Mouse (Mus musculus): ENCODE results near the gene Arhgef26.

The Arhgef26 gene

DNA sequence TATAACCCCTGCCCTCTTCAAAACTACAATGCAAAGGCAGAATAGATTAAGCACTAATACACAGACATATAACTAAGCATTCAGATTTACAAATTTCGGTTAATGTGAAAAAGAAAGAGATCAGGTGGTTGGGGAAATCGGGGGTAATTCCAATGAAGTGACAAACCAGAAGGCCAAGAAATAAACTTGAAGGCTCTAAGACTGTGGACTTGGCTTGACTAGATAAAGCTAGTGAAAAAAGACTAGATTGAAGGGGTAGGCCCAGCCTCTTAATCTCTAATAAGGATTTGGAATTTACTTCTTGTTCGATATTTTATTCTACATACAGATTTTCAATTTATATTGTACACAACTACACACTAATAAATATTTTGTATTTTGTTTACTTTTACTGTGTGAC, at the start of gene Arhgef26:
Gene Arhgef26 (plus strand): TSS at position 301 of the 400 bp plus-strand sequence.
- no peak for DNase-seq (ENCODE audit: low spot score in 2 of 2)

DNA sequence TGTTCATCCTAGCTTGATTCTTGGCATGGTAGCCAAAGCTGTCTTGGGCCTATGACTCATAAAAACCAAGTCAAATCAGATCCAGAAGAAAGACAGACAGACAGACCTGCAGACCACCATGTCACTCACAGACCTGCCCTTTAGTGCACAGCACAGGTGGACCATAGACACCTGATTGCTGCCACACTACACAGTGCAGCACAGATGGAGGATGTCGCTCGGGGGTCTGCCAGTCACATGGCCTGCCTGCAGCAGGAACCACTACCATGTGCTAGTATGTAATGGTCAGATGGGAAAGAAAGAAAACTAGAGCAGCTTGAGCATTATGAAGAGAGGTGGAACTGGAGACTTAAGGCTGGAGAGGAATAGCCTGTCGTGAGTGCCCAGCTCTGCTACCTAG, 27.7 kb upstream of the Arhgef26 start:
- DNase-seq (ENCODE audit: low spot score in 2 of 2): no peak

DNA sequence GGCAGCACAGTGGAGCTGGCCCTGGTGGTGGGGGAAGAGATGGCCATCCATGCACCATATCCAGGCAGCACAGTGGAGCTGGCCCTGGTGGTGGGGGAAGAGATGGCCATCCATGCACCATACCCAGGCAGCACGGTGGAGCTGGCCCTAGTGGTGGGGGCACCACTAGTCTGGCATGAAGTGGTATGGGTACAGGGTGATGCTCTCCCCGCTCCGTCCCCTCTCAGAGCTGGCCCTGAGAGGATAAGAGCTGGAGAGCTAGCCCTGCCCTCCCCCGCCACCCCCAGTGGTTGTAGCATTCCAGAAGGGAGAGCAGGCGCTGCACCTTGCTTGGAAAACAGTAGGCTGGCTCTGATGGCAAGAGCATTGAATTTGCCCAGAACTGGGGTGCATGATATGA, 26.9 kb upstream of the Arhgef26 start:
- no peak for DNase-seq (ENCODE audit: low spot score in 2 of 2)

DNA sequence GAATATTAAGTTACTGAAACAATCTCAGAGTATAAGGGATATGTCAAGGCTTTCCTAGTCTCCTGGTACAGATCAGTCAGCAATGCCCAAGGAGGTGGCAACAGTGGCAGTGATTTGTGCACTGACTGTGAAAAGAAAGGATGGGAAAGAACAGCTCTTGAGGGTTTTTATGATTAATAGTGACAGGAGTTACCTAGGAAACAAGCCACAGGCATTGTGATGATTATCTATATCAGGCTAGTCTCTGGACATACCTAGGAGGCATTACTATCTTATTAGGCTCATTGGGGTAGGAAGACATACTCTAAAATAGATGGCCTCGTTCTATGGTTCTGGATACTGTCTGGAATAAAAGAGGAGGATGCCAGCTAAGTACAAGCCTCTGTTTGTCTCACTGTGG, 13.4 kb upstream of the Arhgef26 start:
- no peak for DNase-seq (ENCODE audit: low spot score in 2 of 2)

DNA sequence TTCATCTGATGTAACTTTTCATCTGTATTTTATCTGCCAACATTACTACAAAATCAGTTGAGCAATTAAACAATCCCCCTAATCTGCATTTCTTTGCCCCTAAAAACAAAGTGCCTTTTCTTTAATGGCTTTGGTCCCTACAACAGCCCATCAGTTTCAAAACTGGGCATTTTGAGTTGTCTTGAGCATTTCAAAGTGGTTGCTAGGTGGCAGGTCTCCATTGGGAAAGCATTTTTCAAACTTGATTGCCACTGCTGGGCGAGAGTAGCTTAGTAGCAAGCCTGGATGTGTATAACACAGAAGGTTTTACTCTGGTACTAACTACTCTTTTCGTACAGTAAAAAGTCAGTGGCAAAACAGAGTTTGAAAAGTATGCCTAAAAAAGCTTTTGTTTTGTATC, 10.2 kb upstream of the Arhgef26 start:
- DNase-seq (ENCODE audit: low spot score in 2 of 2): no peak

DNA sequence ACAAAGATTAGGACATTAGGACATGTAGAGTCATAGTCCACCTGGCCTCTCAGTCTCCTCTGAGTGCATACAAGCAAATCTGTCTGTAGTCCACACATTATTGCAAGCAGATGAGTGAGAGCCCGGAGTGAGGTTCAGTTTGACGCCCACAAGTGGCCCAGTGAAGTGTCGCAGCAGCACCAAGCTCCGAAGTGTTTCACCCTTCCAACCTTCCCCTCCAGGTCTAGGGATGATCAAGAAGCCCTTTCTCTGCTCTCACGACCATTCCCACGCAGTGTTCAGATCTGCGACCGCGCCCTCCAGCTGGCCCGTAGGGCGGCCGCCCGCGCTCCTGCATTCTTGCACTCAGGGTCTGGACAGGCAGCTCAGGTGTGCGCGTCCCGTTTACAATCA, 313 bp downstream of the Arhgef26 start:
- no peak for DNase-seq (ENCODE audit: low spot score in 2 of 2)

DNA sequence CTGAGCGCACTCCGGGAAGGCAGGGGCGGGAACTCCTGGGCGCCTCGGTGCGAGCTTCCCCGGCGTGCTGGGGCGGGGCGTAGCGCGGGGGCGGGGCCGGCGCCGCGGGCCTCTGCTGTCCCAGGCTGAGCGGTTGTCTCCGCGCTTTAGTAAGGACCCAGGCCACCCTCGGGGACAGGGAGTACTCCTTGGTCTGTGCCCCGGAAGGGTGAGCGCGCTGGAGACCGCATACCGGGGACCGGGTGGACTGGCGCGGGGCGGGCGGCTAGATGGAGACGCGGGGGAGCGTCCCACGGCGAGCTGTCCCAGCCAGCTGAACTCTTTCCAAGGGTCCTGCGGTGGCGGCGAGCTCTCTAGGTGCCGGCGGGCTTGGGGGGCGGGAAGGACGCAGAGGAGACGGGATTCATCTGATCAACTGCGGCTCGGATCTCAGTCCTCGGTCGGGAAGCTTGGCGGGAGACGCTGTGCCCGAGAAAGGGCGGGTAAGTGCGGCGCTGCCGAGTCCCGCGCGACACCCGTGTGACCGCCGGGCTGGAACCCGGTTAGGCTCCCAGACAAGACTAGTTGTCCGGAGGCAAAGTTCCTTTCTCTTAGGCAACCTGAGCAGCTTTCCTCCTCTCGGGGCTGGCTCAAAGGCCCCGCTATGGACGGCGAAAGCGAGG, 841 bp downstream of the Arhgef26 start:
- DNase-seq (ENCODE audit: low spot score in 2 of 2): peak; percentile 28 to 49

DNA sequence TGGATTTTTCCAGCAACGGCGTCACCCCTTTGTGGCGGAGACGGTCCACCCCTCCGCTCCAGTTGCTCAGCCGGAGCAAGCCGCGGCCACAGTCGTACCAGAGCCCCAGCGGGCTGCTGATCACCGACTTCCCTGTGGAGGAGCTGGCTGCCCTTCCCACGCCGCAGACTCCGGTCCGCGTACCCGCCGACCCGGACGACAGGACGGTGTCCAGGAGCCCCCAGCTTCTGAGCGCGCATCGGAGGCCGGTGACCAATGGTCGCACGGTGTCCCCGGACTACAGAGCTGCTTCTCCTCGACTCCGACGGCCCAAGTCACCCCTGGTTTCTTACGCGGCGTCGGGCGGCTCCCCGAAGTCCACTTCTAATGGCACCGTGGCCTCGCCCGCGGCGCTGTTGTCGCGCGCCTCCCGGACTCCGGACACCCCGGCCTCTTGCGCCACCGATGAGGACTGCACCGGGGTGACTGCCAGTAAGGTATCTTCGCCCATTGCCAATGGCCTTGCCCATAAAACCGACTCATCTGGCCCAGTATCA, 1.4 kb downstream of the Arhgef26 start:
- DNase-seq (ENCODE audit: low spot score in 2 of 2): peak in 1 of 2 experiments; percentile 26

DNA sequence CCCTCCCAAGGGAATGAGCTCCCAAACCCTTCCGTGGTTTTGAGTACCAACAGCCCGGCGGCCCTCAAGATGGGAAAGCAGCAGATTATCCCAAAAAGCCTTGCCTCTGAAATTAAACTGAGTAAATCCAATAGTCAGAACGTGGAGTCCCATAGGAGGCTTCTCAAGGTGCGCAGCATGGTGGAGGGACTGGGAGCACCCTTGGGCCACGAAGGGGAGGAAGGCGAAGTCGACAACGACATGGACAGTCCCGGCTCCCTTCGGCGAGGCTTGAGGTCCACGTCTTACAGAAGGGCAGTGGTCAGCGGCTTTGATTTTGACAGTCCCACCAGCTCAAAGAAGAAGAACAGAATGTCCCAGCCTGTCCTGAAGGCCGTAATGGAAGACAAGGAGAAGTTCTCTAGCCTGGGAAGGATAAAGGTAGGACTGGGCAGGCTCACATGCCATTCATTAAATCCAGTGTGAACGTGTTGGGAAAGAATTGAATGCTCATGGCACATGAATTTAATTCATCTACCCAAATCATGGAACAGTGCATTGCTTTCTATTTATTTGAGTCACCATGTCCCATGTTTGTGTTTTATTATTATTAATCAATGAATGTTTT, 2.1 kb downstream of the Arhgef26 start:
- DNase-seq (ENCODE audit: low spot score in 2 of 2): no peak

DNA sequence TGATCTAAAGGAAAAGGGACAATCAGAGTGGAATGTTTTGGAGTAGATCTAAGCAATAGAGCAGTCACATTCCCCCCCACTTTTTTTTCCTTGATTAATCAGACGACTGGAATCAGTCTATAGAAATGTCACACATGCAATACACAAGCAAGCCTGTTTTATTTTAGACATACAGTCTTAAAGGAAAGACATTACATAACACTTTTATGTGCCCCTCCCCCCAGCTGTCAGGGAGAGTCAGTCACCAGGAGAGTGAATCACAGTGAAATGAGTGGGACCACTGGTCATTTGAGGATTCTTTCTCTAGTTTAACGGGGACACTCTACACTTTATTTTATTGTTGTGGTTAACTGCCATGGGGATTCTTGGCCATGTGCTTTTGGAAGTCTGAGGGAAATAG, 2.7 kb downstream of the Arhgef26 start:
- DNase-seq (ENCODE audit: low spot score in 2 of 2): no peak

DNA sequence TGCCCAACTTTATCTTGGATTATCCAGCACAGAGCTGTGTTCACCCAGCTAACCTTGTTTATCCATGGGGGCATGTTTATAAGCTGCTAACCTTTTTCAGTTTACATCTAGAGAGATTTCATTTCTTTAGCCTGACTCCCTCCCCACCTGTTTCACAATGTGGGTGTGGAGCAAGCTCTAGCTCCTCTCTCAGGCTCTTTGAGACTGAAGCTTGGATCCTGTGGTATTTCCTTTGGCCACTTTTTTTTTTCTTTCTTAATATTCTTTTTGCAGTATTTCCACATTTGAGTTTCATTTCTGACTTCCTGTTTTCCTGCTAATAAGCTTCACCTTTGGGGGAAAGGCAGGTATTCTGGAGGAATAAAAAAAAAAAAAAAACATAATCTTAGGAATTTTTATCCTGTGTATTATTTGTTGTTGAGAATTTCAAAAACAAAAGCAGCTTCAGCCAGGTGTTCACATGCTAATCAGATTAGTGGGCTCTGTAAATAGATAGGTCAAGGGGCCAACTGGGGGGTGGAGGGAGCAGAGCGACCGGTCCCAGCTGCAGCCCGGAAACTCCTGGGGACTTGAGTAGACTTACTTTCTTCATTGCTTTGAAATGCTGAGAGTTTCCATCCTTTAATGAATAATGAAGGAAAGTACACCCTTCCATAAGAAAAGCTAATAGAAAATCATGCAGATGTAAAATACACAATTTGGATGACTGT, 3.5 kb downstream of the Arhgef26 start:
- DNase-seq (ENCODE audit: low spot score in 2 of 2): no peak

DNA sequence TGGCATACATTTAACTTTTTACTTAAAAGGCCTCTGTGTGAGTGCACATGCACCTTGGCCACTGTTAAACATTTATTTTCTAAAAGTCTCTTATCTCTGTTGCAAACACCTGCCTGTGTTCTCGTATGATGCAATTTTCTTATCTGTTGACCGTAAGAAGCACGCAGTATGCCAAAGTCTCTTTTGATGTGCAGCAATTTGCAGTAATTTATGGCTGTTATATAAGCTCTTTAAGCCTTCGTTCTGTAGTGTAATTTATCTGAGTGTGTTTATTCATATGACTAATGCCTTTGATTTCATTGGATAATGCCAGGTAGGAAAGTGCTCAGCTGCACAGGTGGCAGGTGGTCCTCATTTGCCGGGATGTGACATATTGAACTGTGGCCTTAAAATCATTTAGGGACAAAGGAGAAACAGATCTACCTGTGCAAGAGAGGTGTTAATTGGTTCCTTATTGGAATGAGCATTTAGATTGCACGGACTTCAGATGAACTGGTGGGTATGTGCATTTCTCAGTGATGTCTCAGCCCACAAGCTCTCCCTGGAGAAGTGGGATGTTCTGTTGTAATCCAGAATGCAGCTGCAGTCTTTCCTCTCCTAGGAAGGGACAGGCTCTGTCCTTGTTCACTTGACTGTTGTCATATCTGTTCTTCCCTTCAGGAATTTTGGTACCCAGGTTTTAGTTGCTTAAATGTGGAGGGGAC, 10.5 kb downstream of the Arhgef26 start:
- no peak for DNase-seq (ENCODE audit: low spot score in 2 of 2)

DNA sequence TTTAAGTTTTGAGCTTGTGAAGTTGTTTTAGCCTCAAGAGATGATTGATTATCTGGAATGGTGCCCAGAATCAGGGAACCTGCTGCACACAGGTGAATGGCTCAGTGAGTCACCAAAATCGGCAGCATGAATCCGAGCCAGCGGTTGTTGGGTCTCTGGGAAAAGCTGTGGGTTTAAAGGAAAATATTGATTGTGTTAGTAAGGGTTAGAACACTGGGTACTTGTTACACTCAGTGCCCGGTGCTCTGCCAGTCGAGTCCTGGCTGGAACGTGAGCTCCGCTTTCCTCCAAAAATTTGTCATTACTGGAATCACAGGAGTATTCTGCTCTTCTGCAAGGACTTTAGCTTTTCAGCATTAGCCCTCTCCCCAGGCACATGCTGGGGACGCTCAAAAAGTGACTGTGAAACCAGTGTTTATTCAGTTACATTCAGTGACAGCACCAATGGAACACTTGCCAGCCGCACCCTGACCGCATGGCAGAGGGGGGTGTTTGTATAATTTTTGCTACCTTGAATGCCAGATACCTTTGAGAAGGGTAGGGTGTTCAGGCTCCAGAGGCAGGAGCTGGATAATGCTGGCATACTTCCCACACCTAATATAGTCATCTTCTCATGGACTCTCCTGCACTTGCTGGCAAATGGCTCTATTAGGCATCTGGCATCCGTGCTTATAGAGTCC, 11.2 kb downstream of the Arhgef26 start:
- no peak for DNase-seq (ENCODE audit: low spot score in 2 of 2)

DNA sequence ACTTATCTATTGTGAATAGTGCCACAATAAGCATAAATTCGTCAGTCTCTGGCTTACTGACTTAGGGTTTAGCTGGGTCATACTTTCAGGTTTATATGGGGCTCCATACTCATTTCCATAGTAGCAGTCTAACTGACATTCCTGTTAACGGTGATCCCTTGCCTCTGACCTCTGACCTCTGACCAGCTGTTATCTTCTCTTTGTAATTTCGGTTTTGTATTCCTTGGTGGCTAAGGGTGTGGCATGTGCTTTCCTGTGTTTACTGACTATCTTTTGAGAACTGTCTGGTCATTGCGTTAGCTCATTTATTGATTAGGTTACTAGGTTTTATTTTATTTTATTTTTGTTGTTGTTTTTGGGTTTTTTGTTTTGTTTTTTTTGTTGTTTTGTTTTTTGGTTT, 13.9 kb downstream of the Arhgef26 start:
- no peak for DNase-seq (ENCODE audit: low spot score in 2 of 2)

DNA sequence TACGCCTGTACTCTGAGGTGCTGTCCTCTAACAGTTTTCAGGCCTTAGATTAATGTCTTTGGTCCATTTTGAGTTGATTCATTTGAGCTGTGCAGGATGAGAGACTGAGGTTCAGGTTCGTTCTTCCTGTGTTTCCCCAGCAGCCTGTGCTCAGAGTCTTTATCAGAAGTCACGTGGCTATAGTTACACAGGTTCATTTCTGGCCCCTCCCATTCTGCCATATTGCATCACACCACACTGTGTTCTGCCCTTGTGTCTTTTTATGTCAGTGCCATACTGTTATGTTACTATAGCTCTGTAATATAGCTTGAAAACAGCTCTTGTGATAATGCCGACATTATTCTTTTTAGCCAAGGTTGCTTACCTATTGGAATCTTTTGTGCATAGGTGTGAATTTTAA, 14.7 kb downstream of the Arhgef26 start:
- DNase-seq (ENCODE audit: low spot score in 2 of 2): no peak

DNA sequence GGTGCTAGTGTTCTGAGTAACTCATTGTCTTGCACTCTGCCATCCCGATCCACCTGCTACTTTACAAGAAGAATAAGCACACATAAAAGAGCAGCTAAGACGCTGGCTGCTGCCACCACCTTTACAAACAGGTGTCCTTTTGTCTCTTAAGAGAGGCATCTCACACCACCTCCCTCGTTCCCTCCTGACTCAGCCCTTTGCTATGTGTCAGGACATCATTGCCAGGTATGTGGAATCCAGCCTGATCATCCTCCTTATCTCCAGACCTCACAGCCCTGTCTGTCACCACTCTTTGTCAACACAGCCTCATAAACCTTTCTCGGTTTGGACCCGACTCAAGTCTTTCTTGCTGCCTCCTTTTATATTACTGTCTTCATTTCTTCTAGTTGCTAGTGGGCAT, 29.7 kb downstream of the Arhgef26 start:
- DNase-seq (ENCODE audit: low spot score in 2 of 2): no peak

DNA sequence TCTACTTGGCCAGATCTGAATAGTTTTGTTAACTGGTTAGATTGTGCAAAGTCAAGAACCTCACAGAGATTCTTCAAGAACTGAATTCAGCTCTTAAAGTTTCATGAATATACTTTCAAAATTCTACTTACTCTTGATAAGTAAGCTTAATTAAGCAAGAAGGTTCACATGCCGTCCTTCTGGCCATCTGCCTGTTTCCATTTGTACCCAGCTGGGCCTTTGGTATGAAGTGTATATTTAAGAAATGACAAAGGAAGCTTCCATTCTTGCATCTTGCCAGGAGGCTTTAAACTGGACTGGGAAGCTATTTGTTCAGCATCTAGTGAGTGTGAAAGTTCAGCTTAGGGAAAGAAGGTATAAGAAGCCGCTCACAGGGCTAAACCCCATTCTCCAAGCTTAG, 34.7 kb downstream of the Arhgef26 start:
- no peak for DNase-seq (ENCODE audit: low spot score in 2 of 2)

DNA sequence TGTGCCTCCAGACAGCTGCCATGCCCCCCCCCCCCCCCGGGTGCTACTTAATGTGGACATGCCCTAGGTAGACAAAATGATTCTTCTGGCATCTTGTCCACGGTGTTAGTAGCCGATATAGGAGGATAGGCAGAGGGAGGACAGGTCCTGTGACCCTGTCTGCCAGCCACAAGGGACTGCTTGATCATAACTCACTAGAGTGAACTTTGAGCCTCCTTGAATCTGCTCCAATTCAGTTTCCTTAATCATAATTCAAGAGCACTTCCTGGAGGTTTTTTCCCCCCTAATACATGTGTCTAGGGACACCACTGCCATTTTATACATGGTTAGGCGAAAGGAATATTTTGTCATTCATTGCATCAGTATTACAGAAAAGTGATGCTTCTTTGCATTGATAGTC, 36.2 kb downstream of the Arhgef26 start:
- no peak for DNase-seq (ENCODE audit: low spot score in 2 of 2)

DNA sequence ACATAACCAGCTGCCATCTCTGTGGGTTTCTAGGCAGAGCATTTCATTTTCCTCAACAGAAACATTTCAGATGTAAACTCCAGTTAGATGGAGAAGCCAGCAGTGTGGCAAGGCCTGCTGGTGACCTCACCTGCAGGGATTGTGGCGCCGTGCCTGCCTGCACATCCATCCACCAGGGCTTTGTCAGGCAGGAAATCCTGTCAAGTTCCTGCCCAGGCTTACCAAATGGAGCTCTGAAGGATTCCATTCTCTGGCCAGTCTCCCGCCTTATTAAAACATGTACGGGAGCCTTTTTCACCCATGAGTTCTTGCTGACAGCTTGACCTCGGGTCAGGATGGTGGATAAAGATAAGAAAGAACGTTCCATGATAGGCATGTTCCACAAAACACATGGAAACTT, 36.7 kb downstream of the Arhgef26 start:
- no peak for DNase-seq (ENCODE audit: low spot score in 2 of 2)

DNA sequence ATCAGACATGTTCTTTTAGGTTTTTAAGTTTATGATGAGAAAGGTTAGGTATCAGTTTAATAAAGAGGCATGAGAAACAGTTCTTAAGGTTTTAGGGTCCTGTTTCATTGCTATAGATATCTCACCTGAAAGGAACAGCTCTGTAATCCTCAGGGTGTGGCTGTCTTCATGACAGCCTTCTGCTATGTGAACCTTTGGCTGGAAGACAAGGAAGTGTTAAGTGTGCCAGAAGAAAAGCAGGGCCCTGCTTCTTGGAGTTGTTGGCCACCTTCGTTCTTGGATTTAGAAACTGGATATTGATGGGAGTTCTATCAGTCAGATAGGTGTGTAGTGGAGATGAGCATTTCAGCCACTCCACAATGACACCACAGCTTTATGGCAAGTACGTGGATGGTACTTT, 38.6 kb downstream of the Arhgef26 start:
- no peak for DNase-seq (ENCODE audit: low spot score in 2 of 2)

DNA sequence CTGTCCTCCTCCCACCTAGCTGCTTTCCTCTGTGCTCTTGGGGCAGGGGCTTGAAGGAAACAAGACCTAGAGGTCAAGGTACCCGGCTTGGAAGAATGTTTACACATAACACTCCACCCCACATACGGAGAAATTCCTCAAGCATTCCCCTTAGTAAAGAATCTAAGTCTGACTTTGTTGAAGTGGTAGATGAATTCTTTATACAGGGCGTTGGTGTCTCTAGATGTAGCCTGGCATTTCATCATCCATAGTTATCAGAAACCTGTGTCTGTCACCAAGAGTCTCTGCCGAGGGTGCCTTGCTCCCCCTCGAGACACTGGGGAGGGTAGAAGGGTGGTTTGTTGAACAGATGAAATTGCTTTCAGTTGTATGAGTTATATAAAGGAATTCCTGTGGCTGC, 41.8 kb downstream of the Arhgef26 start:
- DNase-seq (ENCODE audit: low spot score in 2 of 2): no peak

DNA sequence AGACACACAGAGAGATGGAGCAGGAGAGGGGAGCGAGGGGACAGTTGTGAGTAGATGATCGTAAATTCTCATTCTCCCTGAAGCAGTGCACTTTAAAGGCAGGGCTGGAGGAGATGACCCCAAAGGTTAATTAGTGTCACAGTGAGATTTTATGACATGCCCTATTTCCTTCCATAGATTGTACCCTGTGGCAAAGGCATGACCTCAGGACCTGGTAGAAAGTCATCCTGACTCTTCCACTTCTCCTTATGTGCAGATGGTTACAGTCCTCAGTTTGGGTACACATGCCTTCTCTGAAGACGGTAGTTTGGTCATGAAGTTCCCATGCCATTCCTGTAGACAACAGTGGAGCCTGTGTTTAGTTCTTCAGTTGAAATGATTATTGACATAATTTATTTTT, 42.3 kb downstream of the Arhgef26 start:
- no peak for DNase-seq (ENCODE audit: low spot score in 2 of 2)
